Mouse (Mus musculus): ENCODE measurements around the gene Ankrd53.

DNA sequence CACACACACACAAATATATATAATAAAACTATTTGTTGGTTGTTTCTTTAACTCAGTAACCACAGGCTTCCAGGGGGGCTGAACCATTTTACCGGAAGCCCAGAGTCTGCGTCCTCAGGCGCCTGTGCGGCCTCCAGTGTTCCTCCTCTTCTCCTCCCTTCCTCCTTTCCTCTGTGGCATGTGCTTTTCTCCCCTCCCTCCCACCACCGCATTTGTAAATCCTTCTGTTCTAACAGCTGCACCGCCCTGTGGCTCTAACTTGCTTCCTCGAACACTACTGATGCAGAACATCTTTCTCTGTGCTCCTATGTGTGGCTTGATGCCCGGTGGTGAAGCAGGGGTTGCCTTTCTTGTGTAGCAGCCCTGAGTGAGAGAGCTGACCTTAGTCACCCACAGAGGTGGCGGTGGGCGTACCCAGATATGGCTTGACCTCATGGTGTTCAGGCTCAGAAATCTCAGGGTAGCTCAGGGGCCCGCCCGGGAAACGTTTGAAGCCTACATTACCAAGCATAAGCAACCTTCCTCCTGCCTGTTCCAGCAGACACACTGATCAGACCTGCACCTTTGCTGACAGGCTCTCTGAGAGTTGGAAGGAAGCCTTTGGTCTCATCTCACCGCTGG lies 33.0 kb upstream of the Ankrd53 start:
- TF ChIP-seq CTCF (IDR thresholded peaks at IDR 0.05; ENCODE audit: low read depth): no peak
- TF ChIP-seq EP300 (IDR thresholded peaks at IDR 0.05; ENCODE audit: low read depth): no peak

Data from liver, postnatal 0 days (tissue).